Comparison of ENCODE assay signal across 8 mouse cellular contexts in genomic region chr2:120977926-120978692, GRCm38 (mm10). TPM values are rescaled to one million over a fixed set of nuclear protein-coding genes. Genes with fewer than 3 reads are reported as not detected.
DNase-seq lines count a peak whose midpoint lies in the region; ATAC-seq and TF ChIP-seq lines count a peak whose summit lies in the region.

No protein-coding gene starts in this region.

- H3K4me3 ChIP-seq in liver, adult 2 months (ENCODE audit: insufficient read depth, low read depth, low read length): peak overlapping the region; percentile 71; the same call in 1 of the 2 replicates
- peak overlapping the region; percentile 54; the same call in 1 of the 2 replicates for H3K4me3 ChIP-seq in embryonic facial prominence, embryonic 11.5 days (ENCODE audit: low read depth, low read length)
- H3K4me3 ChIP-seq in intestine, postnatal 0 days (ENCODE audit: low read depth, low read length): peak overlapping the region; percentile 85
- peak overlapping the region; percentile 58 for H3K4me3 ChIP-seq in neural tube, embryonic 15.5 days (replicated peaks)

- H3K9ac ChIP-seq in liver, adult 2 months (ENCODE audit: low read depth, low read length): peak overlapping the region; percentile 79; the same call in 1 of the 2 replicates
- H3K9ac ChIP-seq in embryonic facial prominence, embryonic 11.5 days (replicated peaks; ENCODE audit: low read length): no peak overlapping the region
- no peak overlapping the region for H3K9ac ChIP-seq in intestine, postnatal 0 days (ENCODE audit: low read depth, low read length)
- H3K9ac ChIP-seq in neural tube, embryonic 15.5 days (replicated peaks): peak overlapping the region; percentile 68; the same call in 1 of the 2 replicates

- WGBS in liver, adult 2 months: 76% methylated on average over 8 of the region's 8 CpGs
- 77% methylated on average over 8 of the region's 8 CpGs for WGBS in embryonic facial prominence, embryonic 11.5 days
- WGBS in intestine, postnatal 0 days: 86% methylated on average over 8 of the region's 8 CpGs
- WGBS in neural tube, embryonic 15.5 days: 78% methylated on average over 8 of the region's 8 CpGs

- peak overlapping the region; percentile 97 for H3K4me2 ChIP-seq in embryonic facial prominence, embryonic 11.5 days (ENCODE audit: low read depth, low read length)
- peak overlapping the region; percentile 94 for H3K4me2 ChIP-seq in intestine, postnatal 0 days (replicated peaks; ENCODE audit: low read depth)
- peak overlapping the region; percentile 76 for H3K4me2 ChIP-seq in neural tube, embryonic 15.5 days

- H3K27ac ChIP-seq in liver, adult 2 months (replicated peaks; ENCODE audit: insufficient read depth, low read depth, low read length): peak overlapping the region; percentile 64
- no peak overlapping the region for H3K27ac ChIP-seq in embryonic facial prominence, embryonic 11.5 days (replicated peaks; ENCODE audit: low read depth, low read length)
- 0 out of 2 replicates have a peak overlapping the region, but pooled peaks have one; percentile 96 for H3K27ac ChIP-seq in intestine, postnatal 0 days (ENCODE audit: low read depth, low read length)
- peak overlapping the region; percentile 81 for H3K27ac ChIP-seq in neural tube, embryonic 15.5 days (replicated peaks)

- no peaks in the 10 kb centered on the region for H3K9me3 ChIP-seq in embryonic facial prominence, embryonic 11.5 days (replicated peaks; ENCODE audit: control insufficient read depth, low read length)
- no peaks in the 10 kb centered on the region for H3K9me3 ChIP-seq in intestine, postnatal 0 days (ENCODE audit: control insufficient read depth)
- H3K9me3 ChIP-seq in neural tube, embryonic 15.5 days (replicated peaks): no peaks in the 10 kb centered on the region

- no peaks in the 10 kb centered on the region for H3K27me3 ChIP-seq in liver, adult 2 months (ENCODE audit: control insufficient read depth, insufficient read depth, low read length)
- H3K27me3 ChIP-seq in embryonic facial prominence, embryonic 11.5 days (ENCODE audit: control insufficient read depth, insufficient read depth, low read length): no peaks in the 10 kb centered on the region
- H3K27me3 ChIP-seq in intestine, postnatal 0 days (replicated peaks; ENCODE audit: control insufficient read depth, insufficient read depth, low read length): no peaks in the 10 kb centered on the region
- H3K27me3 ChIP-seq in neural tube, embryonic 15.5 days (replicated peaks): no peaks in the 10 kb centered on the region

- ATAC-seq in embryonic facial prominence, embryonic 11.5 days (replicated peaks; ENCODE audit: insufficient number of reproducible peaks, low FRiP score, low TSS enrichment, low read depth): no peak
- ATAC-seq in intestine, postnatal 0 days: no peak
- ATAC-seq in neural tube, embryonic 15.5 days (ENCODE audit: low FRiP score): peak; percentile 29; the same call in 1 of the 2 replicates

- H3K79me2 ChIP-seq in liver, adult 2 months (ENCODE audit: control insufficient read depth, insufficient read depth, low read length): no peaks in the 10 kb centered on the region

- DNase-seq in liver, adult 2 months (ENCODE audit: extremely low read depth, low read depth, low spot score): peak; percentile 64
- no peak for DNase-seq in liver
- no peak for DNase-seq in embryonic facial prominence, embryonic 11.5 days (ENCODE audit: low spot score)
- DNase-seq in layer of hippocampus, postnatal 25 days (ENCODE audit: extremely low spot score in 1 of 2, low spot score in 1 of 2): no peak
- DNase-seq in adrenal gland, adult 18-20 months (ENCODE audit: low spot score in 2 of 2): no peak
- DNase-seq in thymus, postnatal 36 days: no peak

- peaks cover 10% of the 10 kb centered on the region for H3K36me3 ChIP-seq in liver, adult 2 months (ENCODE audit: control insufficient read depth, insufficient read depth, low read length)
- no peaks in the 10 kb centered on the region for H3K36me3 ChIP-seq in embryonic facial prominence, embryonic 11.5 days (replicated peaks; ENCODE audit: control insufficient read depth, insufficient read depth, low read depth, low read length)
- H3K36me3 ChIP-seq in intestine, postnatal 0 days (ENCODE audit: control insufficient read depth, insufficient read depth): no peaks in the 10 kb centered on the region
- H3K36me3 ChIP-seq in neural tube, embryonic 15.5 days: peaks cover 11% of the 10 kb centered on the region; the same call in 1 of the 2 replicates

- no peak for TF ChIP-seq CTCF in liver, adult 2 months (IDR thresholded peaks at IDR 0.05; ENCODE audit: low read depth, low read length)
- no peak for TF ChIP-seq CTCF in intestine, postnatal 0 days (IDR thresholded peaks at IDR 0.05; ENCODE audit: low read depth)

- H3K4me1 ChIP-seq in liver, adult 2 months (ENCODE audit: control insufficient read depth, insufficient read depth, low read length): peaks cover 3% of the 10 kb centered on the region; the same call in 1 of the 2 replicates
- H3K4me1 ChIP-seq in embryonic facial prominence, embryonic 11.5 days (ENCODE audit: control insufficient read depth, insufficient read depth, low read length): no peaks in the 10 kb centered on the region
- H3K4me1 ChIP-seq in intestine, postnatal 0 days (replicated peaks; ENCODE audit: control insufficient read depth, insufficient read depth, low read length): no peaks in the 10 kb centered on the region
- peaks cover 17% of the 10 kb centered on the region for H3K4me1 ChIP-seq in neural tube, embryonic 15.5 days

- no peak for TF ChIP-seq POLR2A in liver, adult 2 months (IDR thresholded peaks at IDR 0.05; ENCODE audit: extremely low read depth, insufficient read depth, low read length)

RNA-seq across cellular contexts. Expression of gene Tmem62, which starts 1.3 kb away (rescaled TPM):
- total RNA-seq in liver, adult 2 months (2014; rRNA removed): 13.6 and 17.7 TPM in 2 replicates
- 7.4 and 8.0 TPM in 2 replicates for polyA plus RNA-seq in liver, adult 2 months (2012; rRNA removed)
- polyA plus RNA-seq in embryonic facial prominence, embryonic 11.5 days (2014; fragmentation: Nextera tagmentation; extraction: Ambion mirVana): 2.1 and 2.8 TPM in 2 replicates
- polyA plus RNA-seq in intestine, postnatal 0 days (2015; fragmentation: Nextera tagmentation; extraction: Ambion mirVana): 13.7 and 14.8 TPM in 2 replicates
- polyA plus RNA-seq in neural tube, embryonic 15.5 days (2015; fragmentation: Nextera tagmentation; extraction: Ambion mirVana): 15.0 and 15.1 TPM in 2 replicates
- 10 to 100 TPM; 21.8 to 27.5 TPM for total RNA-seq in layer of hippocampus, postnatal 25 days (2021)
- 10 to 100 TPM in 1 of 2 experiments, 1 to 10 TPM in 1; 9.3 to 23.0 TPM for total RNA-seq in adrenal gland, adult 18-20 months (2021)

RNA-seq across cellular contexts. Expression of gene Ubr1, which starts 7.6 kb away (rescaled TPM):
- total RNA-seq in liver, adult 2 months (2014; rRNA removed): 16.1 and 19.1 TPM in 2 replicates
- 10.2 and 14.4 TPM in 2 replicates for polyA plus RNA-seq in liver, adult 2 months (2012; rRNA removed)
- 17.9 and 24.0 TPM in 2 replicates for polyA plus RNA-seq in embryonic facial prominence, embryonic 11.5 days (2014; fragmentation: Nextera tagmentation; extraction: Ambion mirVana)
- polyA plus RNA-seq in intestine, postnatal 0 days (2015; fragmentation: Nextera tagmentation; extraction: Ambion mirVana): 6.5 and 7.1 TPM in 2 replicates
- polyA plus RNA-seq in neural tube, embryonic 15.5 days (2015; fragmentation: Nextera tagmentation; extraction: Ambion mirVana): 29.7 and 33.0 TPM in 2 replicates
- 10 to 100 TPM; 42.0 to 46.7 TPM for total RNA-seq in layer of hippocampus, postnatal 25 days (2021)
- total RNA-seq in adrenal gland, adult 18-20 months (2021): 10 to 100 TPM; 24.8 to 27.3 TPM

RNA-seq across cellular contexts. Expression of gene Ccndbp1, which starts 30.1 kb away (rescaled TPM):
- 13.7 and 13.8 TPM in 2 replicates for total RNA-seq in liver, adult 2 months (2014; rRNA removed)
- 10.1 and 12.5 TPM in 2 replicates for polyA plus RNA-seq in liver, adult 2 months (2012; rRNA removed)
- 33.3 and 40.9 TPM in 2 replicates for polyA plus RNA-seq in embryonic facial prominence, embryonic 11.5 days (2014; fragmentation: Nextera tagmentation; extraction: Ambion mirVana)
- 40.5 and 42.0 TPM in 2 replicates for polyA plus RNA-seq in intestine, postnatal 0 days (2015; fragmentation: Nextera tagmentation; extraction: Ambion mirVana)
- polyA plus RNA-seq in neural tube, embryonic 15.5 days (2015; fragmentation: Nextera tagmentation; extraction: Ambion mirVana): 78.0 and 81.7 TPM in 2 replicates
- total RNA-seq in layer of hippocampus, postnatal 25 days (2021): 10 to 100 TPM; 58.4 to 58.8 TPM
- total RNA-seq in adrenal gland, adult 18-20 months (2021): 10 to 100 TPM; 45.5 to 46.0 TPM

RNA-seq across cellular contexts. Expression of gene Epb42, which starts 58.8 kb away (rescaled TPM):
- total RNA-seq in liver, adult 2 months (2014; rRNA removed): not detected in 2 replicates
- 0.10 TPM in 1 of 2 replicates, not detected in the other for polyA plus RNA-seq in liver, adult 2 months (2012; rRNA removed)
- 6.5 and 6.7 TPM in 2 replicates for polyA plus RNA-seq in embryonic facial prominence, embryonic 11.5 days (2014; fragmentation: Nextera tagmentation; extraction: Ambion mirVana)
- polyA plus RNA-seq in intestine, postnatal 0 days (2015; fragmentation: Nextera tagmentation; extraction: Ambion mirVana): 0.47 and 0.50 TPM in 2 replicates
- 0.37 and 0.75 TPM in 2 replicates for polyA plus RNA-seq in neural tube, embryonic 15.5 days (2015; fragmentation: Nextera tagmentation; extraction: Ambion mirVana)
- not detected for total RNA-seq in layer of hippocampus, postnatal 25 days (2021)
- total RNA-seq in adrenal gland, adult 18-20 months (2021): under 1 TPM in 1 of 2 experiments, not detected in 1; 0.22 TPM

Comparison
In these comparisons a context has a peak if more than half of its experiments do, and no peak if none do; other contexts are left out.
1. H3K9ac ChIP-seq: peak in liver, adult 2 months (single experiment) and neural tube, embryonic 15.5 days (single experiment); none in embryonic facial prominence, embryonic 11.5 days (single experiment) and intestine, postnatal 0 days (single experiment).
2. Peak in every context shown above with its lines, with median percentiles within 50 percentile points of each other: H3K4me3 ChIP-seq and H3K4me2 ChIP-seq.